Mouse (Mus musculus) embryonic fibroblast, embryonic 13.5 days (primary cell): ENCODE results near the gene Nlgn2.

Experiments used
- CTCF ChIP-seq: IDR thresholded peaks from 2 replicates; pipeline ENCODE4 v1.5.1; 2011; ENCODE audit warnings: mild to moderate bottlenecking, control low read depth, low read length, moderate library complexity, borderline replicate concordance; ENCODE audit not compliant: insufficient read depth
- POLR2A ChIP-seq: IDR thresholded peaks from 2 replicates; pipeline ENCODE4 v1.6.1; 2011; ENCODE audit warnings: low read depth, mild to moderate bottlenecking, control low read depth, low read length, moderate library complexity

GRCm38 (mm10) chr11:69791420-69791819 is 46.2 kb downstream of the Nlgn2 start:
- no peak for TF ChIP-seq CTCF
- no peak for TF ChIP-seq POLR2A
